Mouse (Mus musculus): Measurements from ENCODE around the gene Kctd6. TPM values are rescaled to one million over a fixed set of nuclear protein-coding genes. Genes with fewer than 3 reads are reported as not detected.
"Not testable (repeated sequence)": the region's sequence is repeated elsewhere in the genome, so short reads cannot be mapped to it uniquely, and the experiment has no call there.

The Kctd6 gene
- total RNA-seq, 1 experiment from 2014 or later: 13.6 TPM

GRCm38 (mm10) chr14:8243136-8243888 is 29.4 kb downstream of the Kctd6 start:
- no peak for ATAC-seq (replicated peaks; ENCODE audit: insufficient number of reproducible peaks, low FRiP score, low TSS enrichment, poor library complexity, severe bottlenecking)

DNA sequence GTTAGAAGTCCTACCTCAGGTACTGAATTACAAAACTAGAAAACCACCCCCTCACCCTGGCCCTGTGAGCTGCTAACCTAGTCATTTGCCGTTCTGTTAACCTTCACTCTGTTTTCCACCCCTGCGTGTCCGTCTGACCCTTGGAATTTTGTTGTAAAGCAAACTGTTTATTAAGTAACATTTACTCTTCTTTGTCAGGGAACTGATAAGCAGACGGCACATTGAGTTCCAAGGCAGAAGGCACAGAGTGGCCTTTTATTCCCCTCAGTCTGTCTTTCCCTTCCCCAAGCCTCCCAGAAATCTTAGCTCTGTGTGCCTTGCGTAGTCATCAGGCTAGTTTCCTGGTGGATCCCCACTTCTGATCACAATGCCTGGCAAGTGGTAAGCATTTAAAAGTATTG is 30.3 kb downstream of the Kctd6 start:
- ATAC-seq (replicated peaks; ENCODE audit: insufficient number of reproducible peaks, low FRiP score, low TSS enrichment, poor library complexity, severe bottlenecking): no peak

GRCm38 (mm10) chr14:8246878-8247277 is 32.9 kb downstream of the Kctd6 start:
- ATAC-seq (replicated peaks; ENCODE audit: insufficient number of reproducible peaks, low FRiP score, low TSS enrichment, poor library complexity, severe bottlenecking): no peak

DNA sequence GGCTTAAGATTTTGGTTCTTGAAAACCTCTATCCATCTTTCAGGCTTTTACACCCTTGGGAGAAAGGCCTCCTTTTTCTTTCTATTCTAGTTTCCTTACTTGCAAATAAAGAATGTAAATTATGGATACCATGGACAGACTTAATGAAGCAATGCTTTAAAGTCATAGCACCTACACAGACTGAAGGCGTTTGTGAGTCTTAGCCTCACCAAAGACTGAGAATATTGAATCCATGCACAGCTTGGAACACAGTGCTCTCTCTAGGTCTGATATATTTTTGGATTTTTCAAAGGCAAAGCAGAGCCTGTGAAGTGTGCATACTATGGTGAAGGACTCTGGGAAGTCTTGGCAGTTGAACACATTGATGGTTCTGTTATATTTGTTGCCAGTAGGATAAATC is 35.3 kb downstream of the Kctd6 start:
- ATAC-seq (replicated peaks; ENCODE audit: insufficient number of reproducible peaks, low FRiP score, low TSS enrichment, poor library complexity, severe bottlenecking): no peak

- no peak for ATAC-seq (replicated peaks; ENCODE audit: insufficient number of reproducible peaks, low FRiP score, low TSS enrichment, poor library complexity, severe bottlenecking)
These were observed 36.4 kb downstream of the Kctd6 start for GRCm38 (mm10) chr14:8250141-8250871.

DNA sequence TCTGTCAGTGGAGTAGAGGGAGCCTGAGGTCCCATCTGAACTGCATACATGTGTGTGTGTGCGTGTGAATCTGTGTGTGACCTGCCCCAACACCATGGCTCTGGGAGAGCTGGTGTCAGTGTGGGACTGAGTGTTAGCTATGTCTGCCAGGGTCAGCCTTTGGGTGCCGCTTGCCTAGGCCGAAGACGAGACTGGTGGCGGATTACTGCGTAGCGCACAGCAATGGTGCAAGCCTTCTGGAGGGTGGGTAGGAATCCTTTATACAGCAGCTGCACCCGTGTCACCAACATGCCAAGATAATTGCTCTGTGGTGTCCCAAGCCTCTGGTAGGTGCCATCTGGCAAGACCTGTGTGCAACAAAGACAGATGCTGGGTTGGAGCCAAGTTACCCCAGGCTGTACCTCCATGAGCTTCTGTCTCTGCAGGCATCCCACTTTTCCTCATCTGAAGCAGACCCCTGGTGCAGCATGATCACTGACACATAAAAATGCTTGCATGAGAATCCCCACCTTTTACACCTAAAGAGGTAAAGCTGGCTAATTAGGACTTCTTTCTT is 37.5 kb downstream of the Kctd6 start:
- ATAC-seq (replicated peaks; ENCODE audit: insufficient number of reproducible peaks, low FRiP score, low TSS enrichment, poor library complexity, severe bottlenecking): no peak

- no peak for ATAC-seq (replicated peaks; ENCODE audit: insufficient number of reproducible peaks, low FRiP score, low TSS enrichment, poor library complexity, severe bottlenecking)
These were observed 41.3 kb downstream of the Kctd6 start for GRCm38 (mm10) chr14:8255076-8255729.

DNA sequence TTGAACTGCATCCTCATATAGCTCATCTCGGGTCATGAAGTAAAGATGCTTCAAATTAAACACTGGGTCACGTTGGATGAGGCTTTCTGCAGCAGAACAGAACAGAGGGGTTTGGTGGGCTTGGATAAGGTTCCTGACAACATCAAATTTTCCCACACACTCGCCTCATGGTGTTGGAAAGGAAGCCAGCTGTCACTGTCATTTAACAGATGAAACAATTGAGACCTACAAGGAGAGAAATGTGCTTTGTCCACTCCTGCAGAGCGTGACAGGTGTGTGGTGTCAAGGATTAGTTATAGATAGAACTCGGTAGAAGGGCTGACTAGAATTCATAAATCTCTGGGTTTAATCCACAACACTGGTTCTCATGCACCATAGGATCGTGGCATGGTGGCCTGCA is 42.1 kb downstream of the Kctd6 start:
- no peak for ATAC-seq (replicated peaks; ENCODE audit: insufficient number of reproducible peaks, low FRiP score, low TSS enrichment, poor library complexity, severe bottlenecking)

- no peak for ATAC-seq (replicated peaks; ENCODE audit: insufficient number of reproducible peaks, low FRiP score, low TSS enrichment, poor library complexity, severe bottlenecking)
These were observed 42.9 kb downstream of the Kctd6 start for GRCm38 (mm10) chr14:8256881-8257280.

DNA sequence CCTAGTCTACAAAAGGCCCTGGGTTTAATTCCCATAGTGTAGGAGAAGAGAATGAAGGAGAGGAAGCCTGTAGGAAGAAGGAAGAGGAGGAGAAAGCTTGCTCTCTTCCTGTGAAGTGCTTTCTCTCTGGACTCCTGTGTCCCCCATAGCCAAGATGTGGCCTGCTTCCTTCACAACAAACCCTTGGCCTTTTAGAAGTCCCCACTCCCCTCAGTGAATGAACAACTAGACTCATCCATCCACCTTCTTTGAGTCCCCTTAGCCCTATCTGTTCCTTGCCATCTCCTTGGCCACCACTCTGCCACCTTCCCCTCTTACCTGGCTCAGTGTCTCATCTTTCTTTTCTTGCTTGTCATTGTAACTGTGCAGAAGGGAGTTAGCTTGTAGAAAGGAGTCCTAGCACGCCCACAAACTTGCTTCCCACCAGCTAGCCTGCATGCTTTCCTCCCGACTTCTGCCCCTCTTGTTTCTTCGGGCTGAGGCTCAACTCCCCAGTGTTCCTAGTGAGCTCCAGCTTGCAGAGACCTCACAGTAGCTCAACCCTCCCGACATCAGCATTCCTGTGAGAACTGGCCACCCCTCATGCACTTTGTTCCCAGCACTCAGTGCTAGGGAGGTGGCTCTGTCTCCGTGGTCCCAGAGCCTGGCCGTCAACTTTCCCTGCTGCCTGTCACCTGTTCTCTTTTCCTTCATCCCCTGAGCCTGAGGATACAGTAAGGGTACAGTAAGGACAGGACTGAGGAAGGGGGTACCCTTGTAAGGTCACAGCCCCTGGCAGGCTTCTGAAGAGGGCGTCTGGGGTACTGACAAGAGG is 43.8 kb downstream of the Kctd6 start:
- ATAC-seq (replicated peaks; ENCODE audit: insufficient number of reproducible peaks, low FRiP score, low TSS enrichment, poor library complexity, severe bottlenecking): no peak

GRCm38 (mm10) chr14:8258335-8258627 is 44.3 kb downstream of the Kctd6 start:
- ATAC-seq (replicated peaks; ENCODE audit: insufficient number of reproducible peaks, low FRiP score, low TSS enrichment, poor library complexity, severe bottlenecking): no peak

DNA sequence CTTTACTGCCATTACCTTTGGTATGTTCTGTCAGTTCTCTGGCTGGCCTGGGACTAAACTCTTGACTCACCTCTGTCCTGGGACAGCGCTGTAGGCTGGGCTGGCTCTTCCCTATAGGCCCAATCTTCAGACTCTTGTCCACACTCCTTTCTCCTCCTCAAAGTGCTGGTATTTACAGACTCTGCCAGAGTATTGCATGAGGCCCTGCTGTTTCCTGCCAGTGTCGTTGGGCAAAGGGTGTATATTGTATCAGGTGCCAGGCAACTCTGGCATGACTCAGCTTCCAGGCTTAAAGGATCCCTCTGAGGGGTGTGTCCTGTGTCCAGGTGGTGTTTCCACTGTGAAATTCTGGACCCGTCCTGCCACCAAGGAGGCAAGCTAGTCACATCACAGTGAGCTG is 44.8 kb downstream of the Kctd6 start:
- no peak for ATAC-seq (replicated peaks; ENCODE audit: insufficient number of reproducible peaks, low FRiP score, low TSS enrichment, poor library complexity, severe bottlenecking)

GRCm38 (mm10) chr14:8259166-8259565 is 45.2 kb downstream of the Kctd6 start, which contains the start of gene Acox2:
Gene Acox2, minus strand, starts transcription at chr14:8259353.
- ATAC-seq (replicated peaks; ENCODE audit: insufficient number of reproducible peaks, low FRiP score, low TSS enrichment, poor library complexity, severe bottlenecking): no peak

GRCm38 (mm10) chr14:8260214-8260613 is 46.3 kb downstream of the Kctd6 start:
- ATAC-seq (replicated peaks; ENCODE audit: insufficient number of reproducible peaks, low FRiP score, low TSS enrichment, poor library complexity, severe bottlenecking): no peak

- ATAC-seq (replicated peaks; ENCODE audit: insufficient number of reproducible peaks, low FRiP score, low TSS enrichment, poor library complexity, severe bottlenecking): no peak
These were observed 48.3 kb downstream of the Kctd6 start for GRCm38 (mm10) chr14:8262242-8262641.

- no peak for ATAC-seq (replicated peaks; ENCODE audit: insufficient number of reproducible peaks, low FRiP score, low TSS enrichment, poor library complexity, severe bottlenecking)
These were observed 50.4 kb downstream of the Kctd6 start for GRCm38 (mm10) chr14:8264378-8264777.

DNA sequence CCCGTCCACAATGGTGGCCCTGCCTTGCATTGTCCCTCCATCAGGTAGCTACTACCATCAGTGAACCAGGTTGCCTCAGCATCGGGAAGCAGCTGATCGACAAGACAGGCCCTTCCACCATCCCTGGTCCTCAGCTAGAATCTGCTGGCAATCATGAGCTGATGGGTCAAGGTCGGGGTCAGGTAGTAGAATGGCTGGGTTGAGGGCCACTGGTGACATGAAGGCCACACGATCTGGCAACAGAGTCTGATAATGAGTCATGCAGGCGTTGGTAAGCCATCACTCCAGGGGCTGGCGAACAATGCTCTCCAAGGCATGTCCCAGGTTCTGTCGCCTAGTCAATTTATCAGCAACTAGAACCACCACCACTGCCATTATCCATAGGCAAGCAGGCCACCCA is 57.3 kb downstream of the Kctd6 start:
- ATAC-seq (replicated peaks; ENCODE audit: insufficient number of reproducible peaks, low FRiP score, low TSS enrichment, poor library complexity, severe bottlenecking): not testable (repeated sequence)

Data from monocyte, adult 5-6 weeks (primary cell).